Mouse (Mus musculus) adrenal gland, postnatal 10 days (tissue): ENCODE data around the gene Nrcam. TPM values are rescaled to one million over a fixed set of nuclear protein-coding genes. Genes with fewer than 3 reads are reported as not detected.

ENCODE experiments used
- DNase-seq: peaks from one replicate; pipeline ENCODE4 v3.0.0; 2021; ENCODE audit warnings: mixed read lengths
- total RNA-seq, 2 experiments: library from RNA; stranded (reverse); gene quantifications; 2 replicates each; pipeline ENCODE4 v1.2.3; 2021

The Nrcam gene
- total RNA-seq, 2 experiments from 2014 or later: 5.8 to 12.0 TPM

DNA sequence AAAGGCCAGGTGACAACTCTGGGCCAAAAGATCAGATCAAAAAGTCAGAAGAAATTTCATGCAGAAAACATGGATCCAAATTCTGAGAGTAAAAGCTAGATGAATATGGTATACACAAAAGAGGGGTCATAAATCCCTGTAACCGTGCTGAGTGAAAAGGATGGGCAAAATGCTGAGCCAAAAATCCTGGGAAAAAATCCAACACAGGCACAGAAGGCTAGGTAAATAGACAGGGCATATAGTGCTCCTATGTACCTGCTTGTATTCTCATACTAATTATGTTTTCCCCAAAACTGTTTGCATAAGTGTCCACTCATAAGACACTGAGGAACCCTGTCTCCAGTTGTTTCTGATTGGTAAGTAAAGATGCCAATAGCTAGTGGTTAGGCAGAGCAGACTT lies 288.8 kb downstream of the Nrcam start:
- DNase-seq: no peak

DNA sequence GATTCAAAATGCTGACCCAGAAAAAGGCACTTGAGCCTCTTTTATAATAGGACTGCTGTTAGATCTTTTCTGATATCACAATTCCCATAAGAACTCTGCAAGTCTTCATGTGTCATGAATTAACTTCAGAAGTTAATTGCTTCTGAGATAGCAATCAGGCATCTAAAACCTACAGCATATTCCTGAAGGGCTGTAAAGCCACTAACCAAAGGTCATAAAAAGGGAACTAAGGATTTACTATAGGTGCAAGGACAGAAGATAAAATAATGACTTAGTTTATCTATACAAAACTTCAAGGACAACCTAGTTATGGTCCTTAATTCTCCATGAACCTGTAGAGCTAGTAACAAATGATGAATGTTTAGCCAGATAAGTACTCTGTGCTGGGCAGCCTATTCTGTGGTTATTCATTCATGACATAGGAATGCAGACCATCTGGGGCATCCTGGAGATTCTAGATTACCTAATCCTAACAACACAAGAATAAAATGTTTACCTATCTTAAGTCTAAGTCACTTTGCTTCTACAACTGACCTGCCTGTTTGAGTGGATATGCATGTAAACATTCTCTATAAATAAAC lies 310.7 kb downstream of the Nrcam start:
- no peak for DNase-seq

DNA sequence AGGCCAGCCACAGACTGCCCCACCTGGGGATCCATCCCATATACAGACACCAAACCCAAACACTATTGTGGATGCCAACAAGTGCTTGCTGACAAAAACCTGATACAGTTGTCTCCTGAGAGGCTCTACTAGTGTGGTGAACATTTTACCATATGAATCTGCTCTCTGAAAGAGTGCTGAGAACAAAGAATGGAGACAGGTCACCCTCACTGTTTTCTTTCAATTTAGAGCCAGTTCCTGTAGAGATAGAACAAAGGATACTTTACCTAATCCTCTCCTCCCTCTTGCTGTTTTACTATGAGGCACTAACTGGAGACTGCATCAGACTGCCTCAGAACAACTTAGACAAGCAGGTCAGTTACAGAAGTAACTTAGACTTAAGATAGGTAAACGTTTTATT lies 311.9 kb downstream of the Nrcam start:
- no peak for DNase-seq

Other genes starting within 250 kb of the Nrcam start
- 10 to 100 TPM; 27.0 to 41.1 TPM for gene Dnajb9, start 118.6 kb upstream of the Nrcam start, total RNA-seq
- gene Pnpla8, start 107.5 kb upstream of the Nrcam start, total RNA-seq: 100 to 1,000 TPM; 131 to 144 TPM